ENCODE assay signal across 23 mouse cellular contexts in genomic region chr1:86210676-86211075, GRCm38 (mm10).
"Had no signal": no experiment of that assay in that cellular context is flagged by ENCODE, and none has a peak within 500 bp of the region (broad histone marks: within the 10 kb centered on the region; RNA-seq: fewer than 3 reads in every experiment).

No protein-coding gene starts in this region.

- ATAC-seq: hindbrain, postnatal 0 days; intestine, embryonic 16.5 days had no signal

- H3K4me3 ChIP-seq: heart, adult 2 months; heart, embryonic 13.5 days; heart, embryonic 15.5 days; hindbrain, embryonic 13.5 days; hindbrain, embryonic 15.5 days; kidney, embryonic 15.5 days; left cerebral cortex, adult 2 months; limb, embryonic 10.5 days; limb, embryonic 12.5 days had no signal

- DNase-seq: gastrocnemius, postnatal 14 days; gastrocnemius, postnatal 36 days; heart, adult 11 months; heart, adult 2 months; heart, postnatal 14 days; heart, postnatal 36 days; kidney, adult 11 months; kidney, adult 2 months; kidney, adult 9 months; kidney, postnatal 14 days; kidney, postnatal 36 days had no signal

- H3K4me2 ChIP-seq: heart, embryonic 11.5 days; heart, embryonic 13.5 days; heart, embryonic 15.5 days; hindbrain, embryonic 13.5 days; hindbrain, embryonic 15.5 days; kidney, embryonic 15.5 days; limb, embryonic 12.5 days had no signal

- H3K9ac ChIP-seq: heart, embryonic 13.5 days; heart, embryonic 15.5 days; hindbrain, embryonic 13.5 days; hindbrain, embryonic 15.5 days; kidney, embryonic 15.5 days; limb, embryonic 12.5 days had no signal

- H3K4me1 ChIP-seq: heart, embryonic 15.5 days; hindbrain, embryonic 13.5 days; hindbrain, embryonic 15.5 days; kidney, embryonic 15.5 days; limb, embryonic 10.5 days; limb, embryonic 12.5 days had no signal

- H3K9me3 ChIP-seq: heart, embryonic 13.5 days; heart, embryonic 15.5 days; hindbrain, embryonic 13.5 days; hindbrain, embryonic 15.5 days; kidney, embryonic 15.5 days; limb, embryonic 10.5 days; limb, embryonic 12.5 days had no signal

- H3K27ac ChIP-seq: heart, adult 2 months; heart, embryonic 13.5 days; heart, embryonic 15.5 days; hindbrain, embryonic 13.5 days; hindbrain, embryonic 15.5 days; hindbrain, postnatal 0 days; kidney, embryonic 15.5 days; kidney, postnatal 0 days; left cerebral cortex, adult 2 months; limb, embryonic 10.5 days; limb, embryonic 12.5 days had no signal

- H3K27me3 ChIP-seq: heart, embryonic 13.5 days; heart, embryonic 15.5 days; hindbrain, embryonic 13.5 days; hindbrain, embryonic 15.5 days; kidney, embryonic 15.5 days; limb, embryonic 12.5 days had no signal
